Mouse (Mus musculus): Measurements from ENCODE around the gene Gm10488. TPM values are rescaled to one million over a fixed set of nuclear protein-coding genes. Genes with fewer than 3 reads are reported as not detected.

Gm10488 gene
- polyA plus RNA-seq (2015; fragmentation: Illumina TruSeq; extraction: RNeasy Lipid Tissue Mini Kit (QIAGEN cat#74804); ENCODE audit: insufficient read depth, low replicate concordance) = not detected

GRCm38 (mm10) chrX:29976014-29976413, at the start of gene Gm10488:
Gene Gm10488 (plus strand): TSS chrX:29976314.

Measured in spleen, adult 10 weeks (tissue).